Mouse (Mus musculus): ENCODE data around the gene Rhbdf1. TPM values are rescaled to one million over a fixed set of nuclear protein-coding genes. Genes with fewer than 3 reads are reported as not detected.

The Rhbdf1 gene
- total RNA-seq, 1 experiment from 2014 or later = 22.4 TPM

GRCm38 (mm10) chr11:32238093-32238860 lies 16.2 kb upstream of the Rhbdf1 start:
- peak; percentile 84 for DNase-seq

DNA sequence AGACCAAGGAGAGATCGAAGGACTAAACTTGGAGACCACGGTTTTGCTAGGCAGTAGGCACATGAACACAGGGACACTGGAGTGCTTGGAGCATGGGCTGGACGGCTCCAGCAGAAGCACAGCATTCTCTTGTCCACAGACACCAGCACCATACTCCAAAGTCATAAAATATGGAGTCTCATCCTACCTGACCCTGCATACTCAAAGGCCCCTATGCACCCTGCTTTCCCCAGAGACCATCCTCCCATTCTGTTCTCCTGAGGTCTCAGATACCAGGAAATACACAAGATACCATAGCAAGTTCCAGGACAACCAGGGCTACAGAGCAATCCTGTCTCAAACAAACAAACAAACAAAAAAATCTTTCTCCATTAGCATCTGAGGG lies 15.3 kb upstream of the Rhbdf1 start:
- DNase-seq = peak; percentile 2

DNA sequence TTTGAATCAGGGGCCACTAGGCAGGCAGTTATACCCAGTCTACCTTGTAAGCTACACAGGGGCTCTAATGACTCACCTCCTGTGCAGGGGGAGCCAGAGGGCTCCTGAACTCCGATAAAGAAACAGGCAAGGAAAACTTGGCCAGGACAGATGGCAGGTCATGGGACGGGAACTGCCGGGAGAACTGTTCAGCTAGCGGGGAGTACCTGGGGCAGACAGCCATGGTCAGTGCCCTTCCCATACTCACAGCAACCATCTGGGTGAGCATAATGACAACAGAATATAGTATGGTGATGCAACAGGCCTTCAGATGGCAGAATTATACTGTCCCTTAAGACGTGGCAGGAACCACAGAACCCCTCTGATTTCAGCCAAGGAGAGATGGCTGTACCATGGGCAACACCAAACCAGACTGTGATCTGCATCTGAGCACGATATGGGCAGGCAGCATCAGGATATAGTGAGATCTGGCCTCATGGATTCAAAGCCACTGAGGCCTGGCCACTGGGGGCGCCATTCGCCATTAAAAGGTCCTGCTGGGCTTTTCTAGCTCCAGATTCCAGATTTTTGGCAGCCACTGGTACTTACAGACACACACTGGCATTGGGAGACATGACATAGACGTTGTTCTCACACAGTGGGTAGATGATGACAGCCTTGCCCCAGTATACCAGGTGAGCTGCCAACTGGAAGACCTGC lies 14.8 kb upstream of the Rhbdf1 start:
- DNase-seq = peak; percentile 81

GRCm38 (mm10) chr11:32236132-32236531 lies 14.0 kb upstream of the Rhbdf1 start:
- peak; percentile 5 for DNase-seq

DNA sequence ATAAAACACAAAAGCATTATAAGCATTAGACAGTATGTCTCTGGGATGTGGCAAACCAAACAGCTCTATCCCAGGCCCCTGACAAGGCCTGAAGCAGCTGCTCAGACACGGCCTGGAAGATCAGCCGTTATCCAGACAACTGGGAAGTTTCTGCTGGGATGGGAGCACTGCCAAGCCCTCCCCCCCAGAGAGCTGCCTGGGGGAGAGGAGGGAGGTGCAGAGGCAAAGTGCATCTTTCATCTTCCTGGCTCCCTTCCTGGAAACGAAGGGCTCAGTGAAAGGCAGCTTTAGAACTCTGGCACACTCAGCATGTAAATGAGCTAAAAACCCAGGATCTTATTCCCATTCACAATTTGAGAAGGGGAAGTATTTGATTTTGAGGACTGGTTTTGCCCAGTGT lies 13.5 kb upstream of the Rhbdf1 start:
- DNase-seq = peak; percentile 86

DNA sequence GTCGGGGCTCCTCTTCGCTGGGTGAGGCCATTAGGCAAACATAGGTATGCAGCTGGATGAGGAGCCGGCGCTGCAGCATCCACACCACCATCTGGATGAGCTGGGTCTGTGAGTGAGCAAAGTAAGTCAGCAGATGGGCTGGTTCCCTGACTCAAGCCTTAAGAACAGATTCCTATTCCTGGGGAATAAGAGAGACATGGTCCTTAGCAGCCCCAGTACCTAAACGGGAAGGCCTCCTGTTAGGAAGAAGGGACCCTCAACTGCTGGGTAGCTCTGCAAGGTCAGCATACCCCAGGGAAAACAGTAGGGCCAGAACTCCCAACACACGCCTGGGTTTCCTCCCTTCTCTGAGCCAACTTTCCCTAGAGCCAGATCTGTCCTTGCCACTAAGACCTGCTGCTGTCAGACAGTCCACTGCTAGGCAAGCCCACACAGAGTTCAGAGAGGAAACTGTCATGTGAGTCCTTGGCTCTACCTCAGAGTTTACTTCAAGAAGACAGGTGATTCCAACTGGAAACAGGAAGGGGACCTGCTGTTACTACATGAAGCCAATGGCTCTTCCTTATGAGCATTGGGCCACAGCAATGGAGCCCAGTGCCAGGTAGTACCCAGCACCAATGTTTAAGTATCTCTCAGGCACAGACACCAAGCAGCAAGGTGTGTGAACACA lies 12.9 kb upstream of the Rhbdf1 start:
- DNase-seq = peak; percentile 14

GRCm38 (mm10) chr11:32233895-32234294 lies 11.8 kb upstream of the Rhbdf1 start:
- peak; percentile 3 for DNase-seq

- DNase-seq = no peak
Measured at GRCm38 (mm10) chr11:32232848-32233247, 10.7 kb upstream of the Rhbdf1 start.

- no peak for DNase-seq
Measured at GRCm38 (mm10) chr11:32231125-32231524, 9.0 kb upstream of the Rhbdf1 start.

- DNase-seq = no peak
Measured at GRCm38 (mm10) chr11:32230220-32230619, 8.1 kb upstream of the Rhbdf1 start.

DNA sequence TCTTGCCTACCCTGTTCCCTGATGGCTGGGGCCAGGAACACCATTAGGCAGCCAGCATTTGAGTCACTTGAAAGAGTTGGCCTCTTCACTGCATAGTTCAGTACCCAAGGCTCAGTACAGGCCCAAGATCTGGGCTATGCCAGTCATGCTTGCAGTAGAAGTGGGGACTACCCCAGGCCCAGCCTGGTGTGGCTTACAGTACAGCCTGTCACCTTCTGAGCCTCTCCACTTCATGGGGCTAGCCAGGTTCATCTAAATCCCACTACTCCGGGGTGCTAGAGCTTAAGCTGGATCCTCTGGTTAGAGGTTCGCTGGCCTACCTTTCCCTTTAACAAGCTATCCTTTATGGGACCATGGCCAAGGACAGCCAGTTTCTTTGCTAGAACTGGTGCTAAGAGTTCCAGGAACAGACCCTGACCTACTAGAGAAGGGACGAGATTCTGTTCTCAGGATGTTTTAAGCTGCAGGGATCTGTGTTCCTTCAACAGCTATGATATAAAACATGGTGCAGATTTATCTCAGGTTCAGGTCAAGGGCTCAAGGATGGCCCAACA lies 6.3 kb upstream of the Rhbdf1 start:
- DNase-seq = no peak

GRCm38 (mm10) chr11:32227555-32227954 lies 5.5 kb upstream of the Rhbdf1 start:
- no peak for DNase-seq

GRCm38 (mm10) chr11:32227041-32227440 lies 4.9 kb upstream of the Rhbdf1 start:
- DNase-seq = no peak

DNA sequence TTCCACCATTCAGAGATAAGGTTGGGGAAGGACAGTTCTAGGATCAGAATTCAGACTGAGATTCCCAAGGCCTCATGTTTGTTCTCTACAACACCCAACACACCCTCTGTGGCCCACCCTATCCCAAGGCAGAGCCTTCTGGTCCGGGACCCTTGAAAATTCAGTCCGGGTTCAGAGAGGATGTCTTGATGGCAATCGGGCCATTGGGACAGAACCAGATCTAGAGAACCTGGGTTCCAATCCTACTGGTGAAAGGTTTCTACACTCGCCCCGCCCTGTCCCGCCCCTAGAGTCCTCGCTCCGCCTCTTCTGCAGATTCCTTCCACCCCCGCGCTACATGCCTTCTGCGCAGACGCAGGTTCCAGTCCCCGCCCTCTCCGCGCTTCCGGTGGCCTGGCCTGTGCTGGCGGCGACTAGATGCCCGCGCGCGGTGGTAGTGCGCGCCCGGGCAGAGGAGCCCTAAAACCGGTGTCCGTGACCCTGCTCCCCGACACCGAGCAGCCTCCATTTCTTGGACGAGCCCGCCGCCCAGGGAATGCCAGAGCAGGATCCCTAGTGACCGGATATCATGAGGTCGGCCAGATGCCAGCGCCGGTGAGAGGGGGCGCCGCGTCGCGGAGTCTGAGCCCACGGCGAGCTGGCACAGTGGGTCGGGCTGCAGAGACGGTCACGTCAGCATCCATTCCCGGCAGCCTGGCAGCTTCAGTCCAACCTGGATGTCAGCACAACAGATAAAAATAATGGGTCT lies 4.2 kb upstream of the Rhbdf1 start, which contains the start of gene Mpg:
Gene Mpg (plus strand): TSS at position 382 of the 748 bp plus-strand sequence.
- peak; percentile 96 for DNase-seq

GRCm38 (mm10) chr11:32225222-32226104 lies 3.4 kb upstream of the Rhbdf1 start:
- DNase-seq = peak; percentile 55

GRCm38 (mm10) chr11:32224468-32225139 lies 2.5 kb upstream of the Rhbdf1 start:
- peak; percentile 90 for DNase-seq

DNA sequence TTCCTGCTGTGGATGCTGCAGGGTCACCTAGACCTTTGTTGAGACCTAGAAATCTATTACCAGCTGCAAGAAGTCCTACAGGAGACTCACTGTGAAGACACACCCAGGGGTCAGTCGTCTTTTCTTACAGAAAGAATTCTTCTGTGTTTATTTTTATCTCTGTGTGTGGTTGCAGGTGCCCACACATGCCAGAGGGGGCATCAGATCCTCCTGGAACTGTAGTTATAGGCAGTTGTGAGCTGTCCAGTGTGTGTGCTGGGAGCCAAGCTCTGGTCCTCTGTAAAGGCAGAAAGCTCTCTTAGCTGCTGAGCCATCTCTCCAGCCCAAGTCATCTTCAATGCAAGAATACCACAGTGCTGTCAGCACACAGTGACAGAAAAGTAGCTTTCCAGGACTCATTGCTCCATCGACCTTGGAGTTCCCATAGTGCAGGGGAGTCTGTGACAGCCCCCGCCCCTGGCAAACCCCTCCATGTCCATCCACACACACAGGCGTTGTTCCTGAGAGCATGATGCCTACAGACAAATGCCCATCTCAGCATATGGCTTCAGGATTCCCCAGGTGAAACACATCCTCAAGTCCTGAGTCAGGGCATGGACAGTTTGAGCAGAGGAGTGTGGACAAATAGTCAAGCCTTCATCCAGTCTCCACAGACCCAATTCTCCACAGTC lies 1.3 kb upstream of the Rhbdf1 start:
- no peak for DNase-seq

DNA sequence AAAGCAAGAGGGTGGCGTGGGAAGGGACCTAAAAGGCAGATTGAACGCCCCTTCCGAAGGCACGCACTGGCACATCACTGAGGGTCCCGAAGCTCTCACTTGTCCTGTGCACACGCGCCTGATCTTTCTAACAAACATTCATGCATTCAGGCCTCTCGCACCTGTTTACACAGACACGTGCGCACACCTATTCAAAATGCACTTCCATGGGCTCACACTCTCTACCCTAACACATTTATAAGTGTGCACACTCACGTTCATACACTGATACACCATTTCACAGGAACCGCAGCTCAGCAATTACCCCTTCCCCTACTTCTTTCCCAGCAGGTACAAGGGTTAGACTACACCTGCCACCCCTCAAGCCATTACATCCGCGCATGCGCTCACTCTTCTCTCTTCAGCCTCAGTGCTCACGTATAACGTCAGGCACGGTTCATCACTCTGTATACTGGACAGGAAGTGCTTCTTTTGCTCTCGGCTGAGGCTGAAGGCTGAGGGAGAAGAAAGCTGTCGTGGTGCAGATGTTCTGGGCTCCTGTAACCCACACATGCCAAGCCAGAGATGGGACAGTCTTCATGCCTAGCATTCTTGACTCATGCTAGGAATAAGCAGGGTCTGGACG lies 582 bp upstream of the Rhbdf1 start:
- no peak for DNase-seq

- peak; percentile 76 for DNase-seq
Measured at GRCm38 (mm10) chr11:32221225-32221950, 712 bp downstream of the Rhbdf1 start.

Data from adrenal gland, postnatal 14 days (tissue).